Mouse (Mus musculus) brain, embryonic 14.5 days (tissue): ENCODE measurements around the gene Phka1. TPM values are rescaled to one million over a fixed set of nuclear protein-coding genes. Genes with fewer than 3 reads are reported as not detected.
"Not testable (repeated sequence)": the region's sequence is repeated elsewhere in the genome, so short reads cannot be mapped to it uniquely, and the experiment has no call there.

Source experiments
- DNase-seq: peaks from one replicate; pipeline ENCODE4 v3.0.0-alpha.2; 2011; ENCODE audit warnings: low read depth
- CTCF ChIP-seq: fragments of 200-500 bp; IDR thresholded peaks from 2 replicates; pipeline ENCODE4 v1.5.1; 2012; ENCODE audit warnings: inconsistent platforms, mild to moderate bottlenecking, moderate library complexity, borderline replicate concordance; ENCODE audit not compliant: insufficient read depth, insufficient read length; ENCODE audit errors: extremely low read depth
- POLR2A ChIP-seq: fragments of 200-500 bp; IDR thresholded peaks from 2 replicates; pipeline ENCODE4 v1.6.1; 2012; ENCODE audit warnings: mild to moderate bottlenecking, inconsistent platforms, borderline replicate concordance; ENCODE audit not compliant: poor library complexity, insufficient read depth, insufficient read length, severe bottlenecking; ENCODE audit errors: extremely low read depth
- polyA plus RNA-seq: library from polyadenylated mRNA; depleted of rRNA; stranded (reverse); fragments of >200 nt; gene quantifications from 2 replicates; pipeline ENCODE4 v1.2.3, GENCODE M21; 2012; rRNA removed

Phka1 gene
- polyA plus RNA-seq, result 7.4 and 7.9 TPM in 2 replicates

- 0 out of 2 replicates have a peak, but pooled peaks have one; percentile 20 for TF ChIP-seq POLR2A
- no peak for TF ChIP-seq CTCF
These were observed at the start of gene Phka1 for GRCm38 (mm10) chrX:102643823-102644572. TSS of gene Phka1 (minus strand) at chrX:102644246.

GRCm38 (mm10) chrX:102689252-102689651, 45.2 kb upstream of the Phka1 start:
- peak; percentile 28; the same call in 1 of the 2 replicates for TF ChIP-seq CTCF
- DNase-seq, result peak; percentile 39

More at GRCm38 (mm10) chrX:102643823-102644572, at the start of gene Phka1:
- peak; percentile 67 for DNase-seq

- not testable (repeated sequence) for DNase-seq
These were observed 42.8 kb upstream of the Phka1 start, which contains the start of gene Gm3880 for GRCm38 (mm10) chrX:102686872-102687271. TSS of gene Gm3880 (minus strand) at chrX:102686972.

GRCm38 (mm10) chrX:102684706-102685105, 40.7 kb upstream of the Phka1 start:
- not testable (repeated sequence) for DNase-seq

- no peak for DNase-seq
- TF ChIP-seq POLR2A (no peak), CTCF (no peak)
These were observed 22.6 kb upstream of the Phka1 start for GRCm38 (mm10) chrX:102666641-102667040.

- peak; percentile 24; the same call in 1 of the 2 replicates for TF ChIP-seq CTCF
- TF ChIP-seq POLR2A, result no peak
- peak; percentile 1 for DNase-seq
These were observed 16.7 kb upstream of the Phka1 start for GRCm38 (mm10) chrX:102660712-102661111.

GRCm38 (mm10) chrX:102645691-102646090, 1.6 kb upstream of the Phka1 start:
- no peak for TF ChIP-seq CTCF
- no peak for TF ChIP-seq POLR2A
- DNase-seq, result no peak

GRCm38 (mm10) chrX:102645146-102645545, 1.1 kb upstream of the Phka1 start:
- TF ChIP-seq POLR2A (no peak), CTCF (no peak)
- DNase-seq, result peak; percentile 0

GRCm38 (mm10) chrX:102644573-102644951, 516 bp upstream of the Phka1 start:
- DNase-seq, result no peak
- TF ChIP-seq CTCF, result no peak
- no peak for TF ChIP-seq POLR2A

- TF ChIP-seq POLR2A, result no peak
- no peak for TF ChIP-seq CTCF
- no peak for DNase-seq
These were observed 42.8 kb downstream of the Phka1 start for GRCm38 (mm10) chrX:102601269-102601668.

GRCm38 (mm10) chrX:102588560-102588959, 55.5 kb downstream of the Phka1 start:
- peak; percentile 41 for DNase-seq
- TF ChIP-seq POLR2A, result no peak
- no peak for TF ChIP-seq CTCF

- no peak for DNase-seq
- TF ChIP-seq CTCF (no peak), POLR2A (no peak)
These were observed 72.9 kb downstream of the Phka1 start for GRCm38 (mm10) chrX:102571186-102571585.

GRCm38 (mm10) chrX:102556906-102557305, 87.1 kb downstream of the Phka1 start:
- no peak for TF ChIP-seq CTCF
- no peak for TF ChIP-seq POLR2A
- no peak for DNase-seq

GRCm38 (mm10) chrX:102509205-102509604, 134.8 kb downstream of the Phka1 start:
- no peak for DNase-seq
- TF ChIP-seq CTCF (no peak), POLR2A (no peak)
